Mouse (Mus musculus) B cell, adult 2 months (primary cell): ENCODE data around the gene Fhl3.
"Not testable (repeated sequence)": the region's sequence is repeated elsewhere in the genome, so short reads cannot be mapped to it uniquely, and the experiment has no call there.

ENCODE experiments used
- DNase-seq, 2 experiments: peaks; one replicate each; pipeline ENCODE4 v3.0.0; 2022

Gene Fhl3

DNA sequence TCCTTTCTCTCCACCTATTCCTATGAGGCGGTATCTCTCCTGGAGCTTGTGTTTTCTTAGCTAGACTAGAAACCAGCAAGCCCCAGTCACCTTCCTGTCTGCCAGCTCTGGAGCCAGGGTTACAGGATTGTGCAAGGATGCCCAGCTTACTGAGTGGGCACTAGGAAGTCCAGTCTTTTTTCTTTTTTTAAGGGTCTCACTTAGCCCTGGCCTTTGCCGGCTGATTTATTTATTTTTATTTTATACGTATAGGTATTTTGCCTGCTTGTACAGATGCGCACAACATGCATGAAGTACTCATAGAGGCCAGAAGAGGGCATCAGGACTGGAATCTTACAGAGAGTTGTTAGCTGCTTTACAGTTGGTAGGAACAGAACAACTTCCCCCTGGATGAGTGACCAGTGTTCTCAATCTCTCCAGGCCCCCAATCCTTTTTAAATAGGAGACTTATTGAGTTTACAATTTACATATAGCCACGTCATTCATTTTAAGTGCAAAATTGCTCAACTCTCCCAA is 10.3 kb downstream of the Fhl3 start:
- DNase-seq = peak; percentile 59 to 65

DNA sequence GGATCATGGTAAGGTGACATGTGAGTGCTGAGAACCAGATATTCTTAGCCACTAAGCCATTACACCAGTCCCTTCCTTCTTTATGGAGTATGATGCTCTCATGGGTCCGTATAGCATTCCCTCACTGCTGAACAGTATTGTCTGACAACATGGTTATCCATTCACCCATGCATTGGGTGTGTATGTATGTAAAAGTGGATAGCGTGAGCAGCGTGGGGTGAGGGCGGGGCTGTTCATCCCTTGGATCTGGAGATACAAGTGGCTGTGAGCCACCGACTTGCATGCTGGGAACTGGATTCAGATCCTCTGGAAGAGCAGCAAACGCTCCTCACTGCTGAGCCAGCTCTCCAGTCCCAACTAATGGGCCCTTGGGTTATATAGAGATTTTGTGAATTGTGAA is 12.1 kb downstream of the Fhl3 start:
- no peak for DNase-seq

GRCm38 (mm10) chr4:124713850-124714249 is 13.3 kb downstream of the Fhl3 start:
- not testable (repeated sequence) for DNase-seq

- DNase-seq = peak; percentile 97 to 98
These were observed 14.3 kb downstream of the Fhl3 start, which contains the start of gene Sf3a3 for GRCm38 (mm10) chr4:124714545-124715481. TSS of gene Sf3a3 (plus strand) at chr4:124714776.

DNA sequence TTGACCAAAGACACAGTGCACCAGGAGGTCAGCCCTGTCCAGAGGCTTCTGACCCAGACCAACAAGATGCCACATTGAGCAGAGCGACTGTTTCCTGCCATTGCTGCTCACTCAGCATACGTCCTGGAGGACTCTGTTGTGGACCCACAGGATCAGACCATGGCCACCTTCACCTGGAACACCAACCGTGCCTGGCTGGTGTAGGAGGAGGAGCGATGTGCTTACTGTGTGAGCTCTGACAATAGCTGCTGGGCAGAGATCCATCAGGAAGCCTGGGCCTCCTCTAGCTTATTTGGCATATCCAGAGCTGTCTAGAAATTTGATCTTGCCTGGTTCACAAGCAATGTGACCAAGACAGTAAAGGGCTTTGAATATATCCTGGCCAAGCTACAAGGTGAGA is 18.6 kb downstream of the Fhl3 start:
- no peak for DNase-seq

DNA sequence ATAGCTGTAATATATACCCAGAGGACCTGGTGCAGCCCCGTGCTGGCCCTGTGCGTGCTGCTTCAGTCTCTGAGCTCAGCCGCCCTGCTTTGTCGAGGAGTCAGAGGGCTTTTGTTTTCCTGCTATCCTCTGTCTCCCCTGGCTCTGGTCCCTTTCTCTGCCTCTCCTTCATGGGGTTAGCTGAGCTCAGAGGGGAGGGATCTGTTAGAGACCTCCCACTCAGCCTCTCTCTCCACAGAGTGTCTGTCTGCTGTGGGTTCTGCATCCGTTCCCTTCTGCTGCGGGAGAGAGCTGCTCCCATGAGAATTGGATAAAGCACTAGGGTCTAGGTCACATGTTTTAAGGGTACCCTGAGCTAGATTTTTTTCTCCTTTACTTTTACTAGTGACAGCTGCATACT is 25.6 kb downstream of the Fhl3 start:
- no peak for DNase-seq

- DNase-seq = no peak
These were observed 36.5 kb downstream of the Fhl3 start for GRCm38 (mm10) chr4:124736952-124737351.

GRCm38 (mm10) chr4:124737486-124737885 is 37.0 kb downstream of the Fhl3 start:
- no peak for DNase-seq

- no peak for DNase-seq
These were observed 37.5 kb downstream of the Fhl3 start for GRCm38 (mm10) chr4:124738013-124738412.

- no peak for DNase-seq
These were observed 38.3 kb downstream of the Fhl3 start for GRCm38 (mm10) chr4:124738783-124739182.

GRCm38 (mm10) chr4:124741376-124742343 is 41.2 kb downstream of the Fhl3 start, which contains the start of gene Inpp5b:
TSS of gene Inpp5b (plus strand) at chr4:124741850.
- DNase-seq = peak; percentile 76 to 77

GRCm38 (mm10) chr4:124742839-124743238 is 42.3 kb downstream of the Fhl3 start:
- no peak for DNase-seq

DNA sequence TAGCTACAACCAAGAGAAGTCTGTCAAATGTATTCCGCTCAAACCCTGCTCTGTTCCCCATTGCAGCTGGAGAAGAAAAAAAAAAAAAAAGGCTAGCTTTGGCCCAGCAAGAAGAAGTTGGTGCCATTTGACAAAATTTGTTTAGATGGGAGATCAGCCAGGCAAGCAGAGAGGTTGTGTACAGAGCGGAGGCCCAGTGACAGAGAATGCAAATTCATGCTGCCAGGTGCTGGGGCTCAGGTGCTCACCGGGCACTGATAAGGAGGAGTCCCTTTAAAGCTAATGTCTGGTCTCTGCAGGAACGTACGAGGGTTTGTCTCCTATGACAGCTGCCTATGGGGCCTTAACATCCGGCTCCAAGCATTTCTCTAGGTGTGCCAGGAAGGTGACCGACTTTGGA is 46.1 kb downstream of the Fhl3 start:
- no peak for DNase-seq

DNA sequence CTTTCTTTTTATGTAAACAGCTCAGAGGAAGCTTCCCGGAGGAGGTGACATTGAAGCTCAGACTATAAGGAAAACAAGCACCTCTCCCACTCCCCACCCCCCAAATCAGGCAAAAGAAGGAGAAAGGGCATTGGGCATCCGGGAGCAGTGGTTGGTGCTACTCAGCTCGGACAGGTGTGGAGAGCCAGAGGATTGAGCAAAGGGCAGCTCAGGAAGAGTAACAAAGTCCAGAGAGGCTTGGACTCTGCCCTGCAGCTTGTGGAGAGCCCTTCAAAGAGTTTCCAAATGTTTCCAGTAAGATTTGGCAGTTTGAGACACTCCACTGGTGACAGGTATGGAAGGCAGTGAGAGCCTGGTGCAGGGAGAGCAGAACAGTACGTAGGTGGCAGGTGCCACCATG is 47.4 kb downstream of the Fhl3 start:
- no peak for DNase-seq

DNA sequence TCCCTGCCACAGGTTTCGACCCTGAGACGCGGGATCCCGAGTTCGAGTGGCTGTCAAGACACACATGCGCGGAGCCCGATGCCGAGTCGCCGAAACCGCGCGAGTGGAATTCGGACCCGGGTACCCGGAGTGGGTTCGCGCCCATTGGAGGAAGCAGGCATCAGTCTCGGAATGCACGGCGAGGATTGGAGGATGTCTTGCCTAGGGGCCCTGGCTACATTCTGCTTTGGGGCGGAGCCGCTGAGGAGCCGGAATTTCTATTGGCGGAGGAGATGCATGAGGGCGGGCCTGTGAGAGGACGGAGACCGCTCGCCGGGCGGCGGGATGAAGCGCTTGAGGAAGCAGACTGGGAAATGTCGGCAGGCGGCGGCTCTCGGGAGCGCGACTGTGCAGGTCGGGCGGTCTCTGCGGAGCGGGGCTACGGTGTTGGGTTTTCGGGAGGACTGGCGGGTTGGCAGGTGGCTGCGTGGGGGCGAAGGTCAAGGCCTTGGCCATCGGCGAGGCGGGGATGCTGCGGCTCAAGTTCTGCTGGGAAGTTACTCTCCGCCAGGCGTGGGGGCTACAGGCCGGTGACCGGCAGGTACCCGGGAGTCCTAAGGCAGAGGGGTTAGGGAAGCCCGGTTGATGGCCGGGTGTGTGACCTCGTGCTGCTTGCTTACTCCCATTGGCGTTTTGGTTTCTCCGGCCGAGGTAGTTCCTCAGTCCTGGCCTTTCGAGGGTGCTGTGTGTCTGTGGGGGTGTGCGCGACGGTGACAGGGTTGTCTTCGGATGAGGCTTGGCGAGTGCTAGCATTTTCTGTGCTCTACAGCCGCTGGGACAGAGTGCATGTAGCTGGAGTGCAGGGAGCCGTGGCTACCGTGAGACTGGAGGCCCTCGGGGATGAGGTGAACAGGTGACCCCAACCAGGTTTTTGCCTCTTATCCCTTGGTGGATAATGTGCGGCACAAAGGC is 51.1 kb downstream of the Fhl3 start:
- peak; percentile 93 to 94 for DNase-seq

- peak in 1 of 2 experiments; percentile 2 for DNase-seq
These were observed 52.0 kb downstream of the Fhl3 start for GRCm38 (mm10) chr4:124752281-124753199.

- no peak for DNase-seq
These were observed 55.0 kb downstream of the Fhl3 start for GRCm38 (mm10) chr4:124755526-124755925.
